Mouse (Mus musculus) myocyte (in vitro differentiated cells): ENCODE measurements around the gene Nr1i3.

Source experiments
- POLR2A ChIP-seq: IDR thresholded peaks from one replicate; pipeline ENCODE4 v1.6.1; 2011; ENCODE audit warnings: low read depth, mild to moderate bottlenecking, control low read depth, moderate library complexity; ENCODE audit not compliant: insufficient read length
- POLR2AphosphoS2 ChIP-seq: IDR thresholded peaks from one replicate; pipeline ENCODE4 v1.6.1; 2011; ENCODE audit warnings: low read depth, control low read depth; ENCODE audit not compliant: insufficient read length
- TCF12 ChIP-seq: IDR thresholded peaks from one replicate; pipeline ENCODE4 v1.6.1; 2011; ENCODE audit warnings: mild to moderate bottlenecking, control low read depth; ENCODE audit not compliant: poor library complexity, insufficient read depth, severe bottlenecking
- USF1 ChIP-seq: IDR thresholded peaks from one replicate; pipeline ENCODE4 v1.6.1; 2011; ENCODE audit warnings: low read depth, mild to moderate bottlenecking, control low read depth, moderate library complexity

DNA sequence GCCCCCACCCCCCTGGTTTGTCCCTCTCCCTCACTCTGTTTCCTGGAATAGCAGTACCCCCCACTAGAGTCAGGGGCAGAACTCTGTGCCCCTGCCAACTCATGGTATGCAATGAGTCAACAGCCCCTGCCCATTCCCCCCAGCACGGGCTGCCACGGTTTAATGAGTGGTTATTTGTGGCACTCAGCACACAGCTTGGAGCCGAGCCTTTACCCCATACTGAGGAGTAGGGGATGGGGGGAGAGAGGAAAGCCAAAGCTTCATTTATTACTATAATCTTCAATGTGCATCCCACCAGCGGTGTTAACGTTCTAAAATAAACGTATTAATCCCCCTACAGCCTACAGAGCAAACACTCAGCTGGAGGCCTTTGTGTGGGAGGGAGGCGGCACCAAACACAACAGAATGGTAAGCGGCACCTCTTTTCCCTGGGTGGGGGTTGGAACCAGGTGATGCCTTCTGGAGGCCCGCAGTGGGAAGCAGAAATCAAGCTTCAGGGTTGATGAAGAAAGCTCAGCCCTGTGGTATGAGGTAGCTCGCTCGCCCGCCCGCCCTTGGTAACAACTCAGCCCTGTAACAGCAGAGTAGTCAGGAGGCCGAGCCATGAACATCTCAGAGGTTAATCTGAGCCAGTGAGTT is 24.2 kb upstream of the Nr1i3 start:
- TF ChIP-seq TCF12 = no peak
- TF ChIP-seq USF1 = no peak
- no peak for TF ChIP-seq POLR2A
- TF ChIP-seq POLR2AphosphoS2 = no peak
